In the genomic region with DNA sequence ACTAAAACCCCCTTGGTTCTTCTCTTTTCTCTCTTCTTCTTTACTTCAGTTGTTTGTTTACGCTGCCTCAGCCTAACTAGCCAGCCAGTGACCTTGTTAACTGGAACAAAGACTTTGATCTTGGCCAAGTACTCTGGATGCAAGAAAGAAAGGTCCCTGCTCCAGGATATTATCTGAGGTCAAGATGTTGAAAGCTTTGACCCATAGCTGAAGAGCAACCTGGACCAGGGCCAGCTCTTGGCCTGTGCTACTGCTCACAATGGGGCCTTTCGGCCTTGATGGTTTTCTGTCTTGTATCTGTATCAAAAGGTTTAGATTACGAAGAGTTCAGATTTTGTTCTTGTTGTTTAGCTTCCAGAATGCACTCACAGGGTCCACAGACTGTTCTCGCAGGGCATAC, we compare ENCODE assay signal across 20 mouse cellular contexts. TPM values are rescaled to one million over a fixed set of nuclear protein-coding genes. Genes with fewer than 3 reads are reported as not detected.
A peak's percentile ranks its signal among the peaks of the same experiment; 100 is the strongest.
DNase-seq lines count a peak whose midpoint lies in the region.
"Had no signal": no experiment of that assay in that cellular context is flagged by ENCODE, and none has a peak within 500 bp of the region (broad histone marks: within the 10 kb centered on the region; RNA-seq: fewer than 3 reads in every experiment).

No protein-coding gene starts in this region.

- peak; percentile 36 to 43 for DNase-seq in kidney, adult 8-10 months
- DNase-seq in kidney, postnatal 10 days, result no peak
- peak; percentile 8 for DNase-seq in NIH3T3 (ENCODE audit: low read depth)
- DNase-seq in adrenal gland, adult 18-20 months (ENCODE audit: low spot score in 2 of 2), result peak; percentile 36 to 43
- peak; percentile 67 to 74 for DNase-seq in adrenal gland, postnatal 36 days
- DNase-seq in frontal cortex, postnatal 14 days (ENCODE audit: low spot score in 2 of 2), result no peak
- no peak for DNase-seq in right cerebral cortex, postnatal 10 days (ENCODE audit: low spot score in 2 of 2)
- DNase-seq: B cell, adult 2 months; cerebellum, adult 9-11 months; gastrocnemius, postnatal 25 days; heart, adult 18-20 months; heart, postnatal 14 days; liver, embryonic 13.5 days; lung, adult 2 months; lung, postnatal 14 days; right cerebral cortex, postnatal 4 days; thymus, adult 2 months; thymus, postnatal 4 days had no signal

RNA-seq across cellular contexts. Expression of gene Grik3, which starts 48.7 kb away (rescaled TPM):
- total RNA-seq in adrenal gland, adult 18-20 months (2021), result under 1 TPM; 0.46 to 0.48 TPM
- total RNA-seq in adrenal gland, postnatal 36 days (2021), result under 1 TPM; 0.30 to 0.33 TPM
- total RNA-seq: CH12.LX; megakaryocyte progenitor cell, adult 5-6 weeks had no signal

Comparison
In these comparisons a context has a peak if more than half of its experiments do, and no peak if none do; other contexts are left out.
1. DNase-seq: peak in kidney, adult 8-10 months (2 of 2), NIH3T3 (single experiment), adrenal gland, adult 18-20 months (2 of 2) and adrenal gland, postnatal 36 days (2 of 2); none in kidney, postnatal 10 days (single experiment), frontal cortex, postnatal 14 days (0 of 2) and right cerebral cortex, postnatal 10 days (0 of 2).